Mouse (Mus musculus) lung, postnatal 0 days (tissue): ENCODE results near the gene Cyp11a1. TPM values are rescaled to one million over a fixed set of nuclear protein-coding genes. Genes with fewer than 3 reads are reported as not detected.

Experiments
- ATAC-seq: fragments of 200-750 bp; cut with Nextera tagmentation; 2 replicates; pipeline ENCODE4 v1.8.0; 2017; ENCODE audit warnings: moderate library complexity
- DNase-seq: peaks from one replicate; pipeline ENCODE4 v3.0.0-alpha.2; 2016; ENCODE audit warnings: low spot score
- H3K27ac ChIP-seq: fragments of 300-500 bp; sonication (generic); 2 replicates; pipeline ENCODE4 v1.5.1; 2014; ENCODE audit warnings: antibody characterized with exemption, mild to moderate bottlenecking, low read length, mixed read lengths
- H3K27me3 ChIP-seq: fragments of 300-500 bp; sonication (generic); replicated peaks from 2 replicates; pipeline ENCODE4 v1.6.1; 2014; ENCODE audit warnings: low read length, mixed read lengths; ENCODE audit not compliant: insufficient read depth
- H3K36me3 ChIP-seq: fragments of 300-500 bp; sonication (generic); 2 replicates; pipeline ENCODE4 v1.6.1; 2014; ENCODE audit warnings: low read length, mixed read lengths; ENCODE audit not compliant: insufficient read depth
- H3K4me1 ChIP-seq: fragments of 300-500 bp; sonication (generic); 2 replicates; pipeline ENCODE4 v1.6.1; 2014; ENCODE audit warnings: antibody characterized with exemption, low read depth, low read length, mixed read lengths; ENCODE audit not compliant: insufficient read depth
- H3K4me2 ChIP-seq: fragments of 300-500 bp; sonication (generic); replicated peaks from 2 replicates; pipeline ENCODE4 v1.6.1; 2014; ENCODE audit warnings: low read depth, mild to moderate bottlenecking, low read length, moderate library complexity, mixed read lengths
- H3K4me3 ChIP-seq: fragments of 300-500 bp; sonication (generic); 2 replicates; pipeline ENCODE4 v1.5.1; 2014; ENCODE audit warnings: low read depth, low read length
- H3K9ac ChIP-seq: fragments of 300-500 bp; sonication (generic); replicated peaks from 2 replicates; pipeline ENCODE4 v1.6.1; 2014; ENCODE audit warnings: low read depth, mild to moderate bottlenecking
- H3K9me3 ChIP-seq: fragments of 300-500 bp; sonication (generic); 2 replicates; pipeline ENCODE4 v1.6.1; 2016; ENCODE audit warnings: low read length, mixed read lengths
- CTCF ChIP-seq: IDR thresholded peaks from 2 replicates; pipeline ENCODE4 v1.5.1; 2016; ENCODE audit warnings: antibody characterized with exemption, mild to moderate bottlenecking
- EP300 ChIP-seq: IDR thresholded peaks from 2 replicates; pipeline ENCODE4 v1.6.1; 2016; ENCODE audit warnings: antibody characterized with exemption, mild to moderate bottlenecking, control low read depth
- WGBS: fragments of 180-500 bp; shearing (Covaris S2); extraction: QIAGEN DNeasy Blood & Tissue Kit; methylation state at CpG from one replicate; pipeline ENCODE4 v1.1.7; 2014; 5-methylcytosine and 5-hydroxymethylcytosine counted together
- polyA plus RNA-seq: library from polyadenylated mRNA; unstranded; fragments of >200 nt; fragmentation: Nextera tagmentation; extraction: Ambion mirVana; gene quantifications from 2 replicates; pipeline ENCODE4 v1.2.1, GENCODE M21; 2015

Gene Cyp11a1
- polyA plus RNA-seq, 1 experiment from 2014 or later: 1.2 TPM

- ATAC-seq (no peak), DNase-seq (no peak)
- 0 out of 2 replicates have a peak, but pooled peaks cover 4% of the 10 kb centered on the region for H3K27me3 ChIP-seq
- no peaks in the 10 kb centered on the region for H3K36me3 ChIP-seq
- no peak for TF ChIP-seq CTCF
- no peak for TF ChIP-seq EP300
- no peak overlapping the region for H3K4me3 ChIP-seq
- H3K9me3 ChIP-seq: no peaks in the 10 kb centered on the region
- WGBS: 53% methylated on average over 6 of the region's 6 CpGs
- H3K9ac ChIP-seq: no peak overlapping the region
- H3K4me2 ChIP-seq: no peak overlapping the region
- no peak overlapping the region for H3K27ac ChIP-seq
- H3K4me1 ChIP-seq: no peaks in the 10 kb centered on the region
These were observed 59.3 kb downstream of the Cyp11a1 start for GRCm38 (mm10) chr9:58065532-58065931.

GRCm38 (mm10) chr9:58065977-58066730 lies 59.9 kb downstream of the Cyp11a1 start:
- no peak overlapping the region for H3K9ac ChIP-seq
- no peaks in the 10 kb centered on the region for H3K4me1 ChIP-seq
- no peak overlapping the region for H3K4me2 ChIP-seq
- ATAC-seq (no peak), DNase-seq (peak; percentile 7)
- H3K27me3 ChIP-seq: 0 out of 2 replicates have a peak, but pooled peaks cover 2% of the 10 kb centered on the region
- H3K27ac ChIP-seq: no peak overlapping the region
- no peak overlapping the region for H3K4me3 ChIP-seq
- H3K9me3 ChIP-seq: no peaks in the 10 kb centered on the region
- TF ChIP-seq EP300 (no peak), CTCF (no peak)
- WGBS: 54% methylated on average over 6 of the region's 6 CpGs
- no peaks in the 10 kb centered on the region for H3K36me3 ChIP-seq

DNA sequence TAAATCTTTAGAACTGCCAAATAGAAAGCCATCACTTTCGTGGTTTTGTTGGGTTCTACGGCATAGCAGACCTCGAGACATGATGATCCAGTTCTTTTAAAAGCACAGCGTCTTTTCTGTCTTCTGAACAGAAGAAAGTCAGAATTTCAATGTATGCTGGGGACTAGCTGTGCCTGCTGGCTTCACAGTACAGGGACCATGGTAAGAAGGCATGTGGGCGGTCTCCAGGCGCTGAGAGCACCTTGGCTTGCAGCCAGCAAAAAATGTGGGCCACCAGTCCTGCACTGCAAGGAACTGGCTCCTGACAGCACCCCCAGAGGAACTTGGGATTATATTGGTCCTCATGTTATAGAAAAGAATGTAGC lies 60.5 kb downstream of the Cyp11a1 start:
- no peak for TF ChIP-seq CTCF
- no peak for TF ChIP-seq EP300
- H3K36me3 ChIP-seq: no peaks in the 10 kb centered on the region
- H3K4me1 ChIP-seq: no peaks in the 10 kb centered on the region
- H3K9me3 ChIP-seq: no peaks in the 10 kb centered on the region
- H3K27ac ChIP-seq: no peak overlapping the region
- no peak overlapping the region for H3K9ac ChIP-seq
- ATAC-seq: no peak
- no peak overlapping the region for H3K4me3 ChIP-seq
- WGBS: 50% methylated on average over 6 of the region's 6 CpGs
- DNase-seq: no peak
- no peaks in the 10 kb centered on the region for H3K27me3 ChIP-seq
- H3K4me2 ChIP-seq: no peak overlapping the region

DNA sequence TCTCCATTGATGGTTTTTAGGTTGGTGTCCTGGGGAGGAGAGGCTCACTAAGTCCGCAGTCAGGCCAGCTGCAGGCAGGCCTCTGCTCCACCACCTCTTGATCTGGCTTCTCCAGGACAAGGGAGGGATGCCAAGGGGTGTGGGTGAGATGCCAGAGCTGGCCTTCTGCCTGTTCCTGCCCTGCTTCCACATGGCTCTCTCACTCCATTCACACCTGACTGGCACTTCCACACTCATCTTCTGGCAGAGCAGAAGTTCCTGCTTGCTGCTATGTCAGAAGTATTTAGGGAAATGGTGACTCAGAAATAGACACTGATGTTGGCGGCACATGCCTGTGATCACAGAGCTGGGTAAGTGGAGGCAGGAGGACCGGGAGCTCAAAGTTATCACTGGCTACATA lies 61.3 kb downstream of the Cyp11a1 start:
- TF ChIP-seq CTCF (no peak), EP300 (no peak)
- Histone ChIP-seq H3K4me1 (no peaks in the 10 kb centered on the region), H3K4me2 (no peak overlapping the region), H3K9ac (no peak overlapping the region), H3K27ac (no peak overlapping the region), H3K27me3 (no peaks in the 10 kb centered on the region), H3K36me3 (no peaks in the 10 kb centered on the region), H3K9me3 (no peaks in the 10 kb centered on the region), H3K4me3 (no peak overlapping the region)
- DNase-seq: no peak
- ATAC-seq: no peak
- 76% methylated on average over 3 of the region's 3 CpGs for WGBS

GRCm38 (mm10) chr9:58074561-58074960 lies 68.3 kb downstream of the Cyp11a1 start:
- 42% methylated on average over 3 of the region's 3 CpGs for WGBS

More at GRCm38 (mm10) chr9:58074561-58074960, 68.3 kb downstream of the Cyp11a1 start:
- Histone ChIP-seq H3K9ac (no peak overlapping the region), H3K36me3 (no peaks in the 10 kb centered on the region), H3K4me2 (no peak overlapping the region), H3K27ac (no peak overlapping the region), H3K4me1 (no peaks in the 10 kb centered on the region), H3K9me3 (no peaks in the 10 kb centered on the region), H3K4me3 (no peak overlapping the region), H3K27me3 (no peaks in the 10 kb centered on the region)
- ATAC-seq (no peak), DNase-seq (no peak)
- TF ChIP-seq EP300 (no peak), CTCF (no peak)

Other genes starting within 250 kb of the Cyp11a1 start
- gene Clk3, start 240.6 kb upstream of the Cyp11a1 start, polyA plus RNA-seq: 65.1 and 65.5 TPM in 2 replicates
- 5.8 and 6.2 TPM in 2 replicates for gene Arid3b, start 169.6 kb upstream of the Cyp11a1 start, polyA plus RNA-seq
- 120 and 121 TPM in 2 replicates for gene Ubl7, start 95.4 kb upstream of the Cyp11a1 start, polyA plus RNA-seq
- gene Sema7a, start 66.3 kb upstream of the Cyp11a1 start, polyA plus RNA-seq: 6.2 and 8.4 TPM in 2 replicates
- 0.32 and 0.41 TPM in 2 replicates for gene Stra6, start 57.4 kb downstream of the Cyp11a1 start, polyA plus RNA-seq
- 3.0 and 3.3 TPM in 2 replicates for gene Ccdc33, start 112.4 kb downstream of the Cyp11a1 start, polyA plus RNA-seq
- 21.6 and 28.5 TPM in 2 replicates for gene Islr, start 197.9 kb downstream of the Cyp11a1 start, polyA plus RNA-seq
- not detected in 2 replicates for gene Islr2, start 197.9 kb downstream of the Cyp11a1 start, polyA plus RNA-seq
- 6.4 and 6.8 TPM in 2 replicates for gene Pml, start 243.4 kb downstream of the Cyp11a1 start, polyA plus RNA-seq
- 30.8 and 34.3 TPM in 2 replicates for gene Stoml1, start 246.8 kb downstream of the Cyp11a1 start, polyA plus RNA-seq